Mouse (Mus musculus) neutrophil, adult 5-6 weeks (primary cell): ENCODE results near the gene Msl3l2. TPM values are rescaled to one million over a fixed set of nuclear protein-coding genes. Genes with fewer than 3 reads are reported as not detected.
A peak's percentile ranks its signal among the peaks of the same experiment; 100 is the strongest.

ENCODE experiments used
- ATAC-seq: fragments of 151-379, 151-347 bp; 2 replicates; pipeline ENCODE4 v1.8.0; 2017; ENCODE audit warnings: mild to moderate bottlenecking, moderate TSS enrichment; ENCODE audit not compliant: insufficient number of reproducible peaks, poor library complexity, low FRiP score, severe bottlenecking; ENCODE audit errors: extremely low read depth
- total RNA-seq: library from RNA; stranded (forward); fragments of 200-1000 nt; gene quantifications from 2 replicates; pipeline ENCODE4 v1.2.3, GENCODE M21; 2017

The Msl3l2 gene
- total RNA-seq = 1.2 and 4.5 TPM in 2 replicates

DNA sequence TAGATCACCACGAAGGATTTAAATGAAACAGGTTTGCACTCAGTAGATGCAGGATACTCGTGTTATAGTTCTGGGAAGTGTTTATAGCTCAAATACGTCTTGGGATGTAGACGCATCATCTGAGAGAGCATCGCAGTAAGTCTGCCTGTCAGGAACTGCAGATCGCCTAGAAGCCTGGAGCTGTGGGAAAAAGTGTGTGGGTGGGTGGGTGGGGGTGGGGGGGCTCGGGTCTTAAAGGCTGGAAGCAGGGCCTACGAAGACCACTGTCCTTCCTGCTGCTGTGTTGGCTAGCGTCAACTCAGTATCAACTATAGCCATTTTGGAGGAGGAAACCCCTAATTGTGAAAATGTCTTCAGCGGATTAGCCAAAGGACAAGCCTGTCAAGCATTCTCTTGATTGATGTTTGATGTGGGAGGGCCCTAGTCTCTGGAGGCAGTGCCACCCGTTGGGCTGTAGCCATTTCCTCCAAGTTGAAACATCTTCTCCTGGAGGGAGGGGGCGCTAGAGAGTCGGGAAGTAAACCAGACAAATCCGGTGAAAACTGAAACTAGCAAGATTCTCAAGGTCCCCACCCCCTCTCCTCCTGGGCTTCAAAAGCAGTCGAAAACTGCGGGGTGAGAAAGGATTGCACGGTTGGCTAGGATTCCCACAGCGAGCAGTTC lies at the start of gene Msl3l2:
TSS of gene Msl3l2 (plus strand) at position 585 of the 663 bp plus-strand sequence.
- ATAC-seq = peak; percentile 74; the same call in 1 of the 2 replicates

DNA sequence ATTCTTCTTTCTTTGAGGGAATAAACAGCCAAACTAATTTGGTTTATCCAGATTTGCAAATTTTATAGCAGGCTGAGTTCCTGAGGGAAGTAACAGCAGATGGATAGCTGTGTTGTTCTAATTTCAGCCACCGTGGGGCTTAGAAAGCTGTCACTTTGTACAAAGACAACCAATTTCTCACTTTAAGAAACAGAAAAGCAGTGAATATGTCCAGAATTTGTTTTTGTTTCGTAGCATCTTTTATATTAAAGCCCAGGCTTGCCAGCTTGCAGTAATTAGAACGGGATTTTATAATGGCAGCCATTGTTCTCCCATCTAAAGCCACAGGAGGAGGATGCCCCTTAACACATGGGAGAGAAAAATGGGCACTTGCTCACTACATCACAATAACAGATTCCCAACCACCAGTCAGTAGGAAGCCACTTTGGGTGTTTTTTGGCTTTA lies 47.7 kb upstream of the Msl3l2 start:
- ATAC-seq = no peak

DNA sequence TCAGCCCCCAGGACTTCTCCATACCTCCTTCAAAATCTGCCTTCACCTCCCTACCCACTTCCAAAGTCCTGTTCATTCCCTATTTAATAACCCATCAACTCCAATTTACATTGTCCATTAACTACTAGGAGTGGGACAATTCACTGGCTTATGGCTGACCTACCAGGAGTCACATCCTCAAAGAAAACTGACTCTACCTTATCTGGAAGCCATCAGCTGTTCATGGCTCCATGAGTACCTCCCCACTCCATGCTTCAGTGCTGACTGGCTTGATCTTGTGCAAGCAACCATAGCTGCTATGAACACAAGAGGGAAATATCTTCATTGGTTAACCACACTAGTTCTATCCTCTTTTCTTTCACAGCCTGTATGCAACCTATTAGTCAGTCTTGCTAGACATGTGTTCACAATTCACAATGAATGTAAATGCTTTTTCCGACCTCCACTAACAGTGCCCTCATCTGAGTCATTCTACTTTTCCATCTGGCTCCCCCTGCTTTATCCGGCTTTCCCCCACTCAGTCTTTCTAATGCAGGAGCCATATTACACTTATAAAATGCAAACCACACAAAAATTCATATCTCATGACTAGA lies 45.4 kb upstream of the Msl3l2 start:
- no peak for ATAC-seq

DNA sequence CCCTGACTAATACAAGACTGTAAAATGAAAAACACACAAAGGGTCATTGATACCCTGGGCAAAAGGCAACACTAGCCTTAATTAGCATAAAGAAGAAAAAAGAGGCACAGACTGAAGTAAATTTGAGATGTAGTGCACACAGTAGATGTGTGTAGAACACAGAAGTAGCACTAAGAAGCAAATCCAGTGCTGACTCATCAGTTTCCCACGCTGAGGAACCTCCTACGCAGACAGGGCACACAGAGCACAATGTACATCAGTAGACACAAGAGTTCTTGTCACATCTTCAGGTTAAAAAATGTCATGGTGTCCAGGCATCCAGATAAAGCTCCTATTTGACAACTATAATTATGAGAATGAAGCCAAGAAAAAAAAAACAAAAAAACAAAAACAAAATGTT lies 44.0 kb upstream of the Msl3l2 start:
- ATAC-seq = no peak

DNA sequence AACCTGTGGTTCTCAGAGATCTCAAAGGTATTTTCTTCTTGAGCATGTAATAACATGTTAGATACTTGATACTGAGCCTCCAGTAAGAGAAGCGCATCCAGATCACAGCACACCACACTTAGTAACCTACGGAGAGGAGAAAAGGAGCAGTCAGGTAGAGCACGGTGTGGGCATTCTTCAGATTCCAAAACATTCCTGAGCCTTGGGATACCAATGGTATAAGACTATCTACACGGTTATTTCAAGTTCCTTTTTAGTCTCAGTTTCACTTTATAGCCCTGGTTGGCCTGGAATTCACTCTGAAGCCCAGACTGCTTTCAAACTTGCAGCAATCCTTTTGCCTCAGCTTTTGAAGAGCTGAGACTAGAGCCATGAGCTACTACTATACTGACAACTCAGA lies 17.0 kb upstream of the Msl3l2 start:
- ATAC-seq = no peak

DNA sequence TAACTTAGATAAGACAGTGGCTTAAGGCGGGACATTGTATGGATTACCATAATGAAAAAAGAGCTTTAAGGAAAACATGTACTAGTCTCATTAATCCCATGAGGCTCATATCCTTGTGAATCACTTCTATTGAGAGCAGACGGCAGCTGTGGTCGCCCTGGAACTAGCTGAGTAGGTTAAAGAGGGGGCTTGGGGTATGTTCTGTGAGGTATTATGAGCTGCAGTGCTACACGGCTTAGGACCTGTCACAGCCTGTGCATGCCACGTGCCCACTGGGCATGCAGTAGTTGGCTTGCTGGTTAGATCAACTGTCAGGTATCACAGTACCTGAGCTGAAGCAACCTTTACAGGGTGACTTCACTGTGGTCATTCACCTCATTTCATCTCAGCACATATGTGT lies 12.1 kb upstream of the Msl3l2 start:
- no peak for ATAC-seq

DNA sequence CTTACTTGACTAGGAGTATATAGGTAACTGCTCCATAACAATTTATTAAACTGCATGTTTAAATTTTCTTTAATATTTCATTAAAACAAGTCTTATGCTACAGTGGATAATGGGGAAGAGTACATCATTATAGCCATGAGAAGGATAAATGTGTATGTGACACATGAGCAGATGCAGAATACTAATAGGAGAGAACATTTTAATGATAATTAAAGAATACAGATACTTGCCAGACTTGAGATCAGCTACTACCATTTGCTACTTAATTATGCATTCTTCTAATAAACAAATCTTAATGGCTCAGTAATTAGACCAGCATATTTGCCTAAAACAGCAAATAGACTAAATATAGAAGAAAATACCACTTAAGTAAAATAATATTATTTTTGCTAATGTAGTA lies 10.0 kb upstream of the Msl3l2 start:
- ATAC-seq = no peak

DNA sequence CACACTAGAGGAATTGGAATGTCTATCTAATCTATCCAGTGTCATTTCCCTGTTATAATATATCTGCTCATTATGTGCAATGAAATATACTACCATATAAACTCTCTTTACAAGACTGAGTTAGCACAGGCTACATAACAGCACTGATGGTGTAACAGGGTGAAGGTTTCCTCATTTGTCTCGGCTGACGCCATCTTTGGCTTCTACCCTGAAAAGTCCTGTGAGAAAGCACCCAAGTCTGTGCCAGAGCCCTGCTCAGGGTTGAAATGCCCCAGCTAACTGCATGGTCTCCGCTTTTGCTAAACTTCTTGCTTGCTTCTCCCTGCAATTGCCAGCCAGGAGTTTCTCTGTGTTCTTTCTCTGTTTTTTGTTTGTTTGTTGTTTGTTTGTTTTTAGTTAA lies 7.6 kb upstream of the Msl3l2 start:
- ATAC-seq = no peak

DNA sequence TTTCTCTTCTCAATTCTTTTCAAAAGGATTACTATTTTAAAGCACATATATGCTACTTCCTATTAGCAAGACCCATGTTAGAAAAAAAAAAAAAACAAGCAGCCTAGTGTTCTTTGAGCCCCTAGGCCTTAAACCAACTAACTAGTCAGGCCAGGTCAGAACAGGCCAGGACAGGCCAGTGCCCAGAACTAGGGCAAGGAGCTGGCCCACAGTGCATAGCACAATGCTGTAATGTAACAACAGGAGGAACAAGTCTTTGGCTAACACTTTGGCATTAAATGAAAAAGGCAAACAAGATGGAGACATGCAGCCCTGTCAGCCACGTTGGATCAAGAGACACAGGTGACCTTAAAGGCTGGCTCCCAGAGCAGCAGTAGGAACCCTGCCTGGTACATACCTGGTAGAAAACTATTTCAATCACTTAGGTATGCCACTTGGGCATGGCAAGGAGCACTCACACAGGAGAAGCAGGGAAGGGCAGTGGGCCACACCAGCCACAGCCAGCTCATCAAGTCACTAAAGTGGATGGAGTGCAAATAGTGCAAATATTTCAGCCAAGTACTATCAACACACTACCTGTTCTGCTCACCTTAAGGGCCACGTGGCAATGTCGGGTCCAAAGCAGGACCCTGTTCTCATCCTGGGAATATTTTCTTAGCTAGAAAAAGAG lies 6.9 kb upstream of the Msl3l2 start:
- ATAC-seq = no peak

DNA sequence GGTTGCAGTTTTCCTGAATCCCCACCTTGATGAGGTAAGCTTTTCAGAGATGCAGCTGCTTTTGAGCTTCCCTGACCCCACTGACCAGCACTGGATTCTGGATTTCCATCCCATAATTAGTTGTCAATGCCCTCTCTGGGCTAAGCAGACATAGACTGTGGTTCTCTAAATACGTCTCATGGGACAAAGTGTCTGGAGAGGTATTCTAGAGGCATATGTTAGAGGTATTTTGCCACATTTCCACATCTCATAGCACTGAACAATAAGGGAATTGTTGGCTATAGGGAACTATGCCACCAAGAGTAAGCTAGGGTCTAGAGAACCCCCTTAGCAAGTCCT lies 248 bp downstream of the Msl3l2 start:
- no peak for ATAC-seq

DNA sequence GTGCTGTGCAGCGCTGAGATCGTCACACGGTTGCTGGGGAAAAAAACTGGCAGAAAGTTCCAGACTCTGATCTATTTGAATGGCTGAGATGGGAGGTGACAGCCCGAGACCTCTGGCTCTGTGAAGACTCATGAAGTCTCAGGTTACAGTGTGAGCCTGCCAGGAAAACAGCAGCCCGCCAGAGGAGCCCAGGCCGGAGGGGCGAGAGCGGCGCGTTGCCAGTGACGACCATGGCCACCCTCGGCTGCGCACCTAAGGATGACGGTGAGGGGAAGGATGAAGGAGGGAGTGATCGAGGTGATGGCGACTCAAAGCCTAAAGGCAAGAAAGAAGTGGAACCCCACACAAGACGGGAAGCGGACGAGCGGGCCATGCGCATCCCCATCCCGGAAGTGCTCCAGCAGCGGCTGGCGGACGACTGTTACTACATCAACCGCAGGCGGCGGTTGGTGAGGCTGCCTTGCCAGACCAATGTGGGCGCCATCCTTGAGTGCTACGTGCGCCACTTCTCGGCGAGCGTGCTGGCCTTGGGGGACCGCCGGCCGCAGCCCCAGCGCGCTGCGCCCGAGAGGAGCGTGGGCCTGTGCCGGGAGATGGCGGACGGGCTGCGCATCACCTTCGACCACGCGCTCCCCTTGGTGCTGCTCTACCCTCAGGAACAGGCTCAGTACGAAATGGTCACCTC lies 8.4 kb downstream of the Msl3l2 start:
- ATAC-seq = peak; percentile 48; the same call in 1 of the 2 replicates

DNA sequence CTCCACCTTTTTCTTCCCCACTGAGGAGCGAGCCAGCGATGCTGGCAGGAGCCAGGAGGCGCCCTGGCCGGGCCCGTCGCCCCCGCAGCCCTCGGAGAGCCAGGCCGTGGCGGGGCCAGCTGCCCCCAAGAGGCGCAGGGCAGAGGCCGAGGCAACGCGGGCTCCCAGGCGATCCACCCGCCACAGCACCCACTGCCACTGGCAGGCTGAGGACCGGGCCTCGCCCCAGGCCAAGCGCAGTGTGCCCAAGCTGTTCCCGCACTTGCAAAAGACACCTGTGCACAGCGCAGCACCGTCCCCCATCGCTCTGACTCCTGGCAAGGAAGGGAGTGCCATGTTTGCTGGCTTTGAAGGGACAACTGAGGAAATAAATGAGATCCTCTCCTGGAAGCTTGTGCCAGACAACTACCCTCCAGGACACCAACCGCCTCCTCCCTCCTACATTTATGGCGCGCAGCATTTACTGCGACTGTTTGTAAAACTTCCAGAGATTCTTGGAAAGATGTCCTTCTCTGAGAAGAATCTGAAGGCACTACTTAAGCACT lies 9.0 kb downstream of the Msl3l2 start:
- no peak for ATAC-seq

DNA sequence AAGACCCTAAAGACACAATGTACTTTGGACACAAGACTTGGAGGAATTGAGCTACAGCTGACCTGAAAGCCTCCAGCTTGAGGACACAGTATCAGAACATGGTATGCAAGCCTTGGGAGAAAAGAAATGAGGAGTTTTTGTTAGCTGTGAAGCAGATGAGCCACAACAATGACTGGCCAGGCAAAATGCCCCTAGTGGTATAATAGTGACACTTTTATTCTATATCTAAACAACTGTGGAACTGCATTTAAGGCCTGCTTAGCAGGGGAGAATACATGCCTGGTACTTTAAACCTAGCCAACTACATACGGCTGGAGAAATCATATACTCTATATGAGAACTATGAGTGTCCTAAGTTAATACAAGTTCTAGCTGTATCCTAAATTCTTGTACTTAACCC lies 20.3 kb downstream of the Msl3l2 start:
- ATAC-seq = no peak

DNA sequence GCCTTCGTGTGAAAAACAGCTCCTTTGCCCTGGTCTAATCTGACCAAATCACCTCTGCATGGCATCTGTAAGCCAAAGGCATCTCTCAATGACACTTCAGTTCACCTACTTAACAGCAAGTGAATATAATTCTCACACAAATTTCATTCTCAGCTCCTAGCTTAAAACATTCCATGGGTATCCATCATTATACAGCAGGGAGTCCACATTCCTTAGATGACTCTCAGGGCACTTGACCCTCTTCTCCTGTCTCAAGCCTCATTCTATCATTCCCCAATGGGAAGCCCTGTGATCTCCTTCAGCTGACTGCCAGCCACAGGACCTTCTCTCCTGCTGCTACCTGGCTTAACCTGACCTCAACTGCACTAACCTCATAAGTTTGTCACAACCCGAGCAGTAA lies 22.9 kb downstream of the Msl3l2 start:
- ATAC-seq = no peak

DNA sequence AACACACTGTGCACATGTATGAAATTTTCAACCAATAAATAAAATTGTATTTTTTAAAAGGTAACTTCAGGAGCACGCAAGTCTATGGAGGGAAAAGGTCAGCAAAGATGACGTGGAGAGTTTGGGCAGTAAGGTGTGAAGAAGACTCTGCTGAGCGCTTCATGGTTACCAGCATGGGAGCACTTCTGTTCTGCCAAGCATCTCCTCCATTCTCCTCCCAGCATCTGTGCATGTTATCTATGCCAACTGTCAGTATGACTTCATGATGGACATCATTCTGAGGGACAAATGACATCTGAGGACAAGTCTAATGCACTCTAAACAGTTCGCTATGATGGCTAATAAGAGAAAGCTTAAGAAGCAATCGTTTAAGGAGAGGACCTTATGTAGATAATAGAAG lies 30.5 kb downstream of the Msl3l2 start:
- ATAC-seq = no peak

DNA sequence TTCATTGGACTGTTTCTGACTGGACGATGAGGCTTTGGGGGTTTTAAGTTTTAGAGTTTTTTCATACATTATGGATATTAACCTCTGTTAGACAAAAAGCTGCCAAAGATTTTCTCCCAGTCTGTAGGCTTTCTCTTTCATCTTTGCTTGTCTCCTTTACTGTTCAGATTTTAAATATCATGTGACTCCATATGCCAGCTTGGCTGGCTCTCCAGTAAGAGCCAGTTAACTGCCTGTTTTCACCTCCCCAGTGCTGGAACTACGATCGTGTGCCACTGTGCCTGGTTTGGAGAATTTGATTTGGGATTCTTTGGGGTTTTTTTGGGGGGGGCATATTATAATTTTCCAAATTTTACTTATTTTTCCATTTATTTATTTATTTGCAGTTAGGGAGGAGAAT lies 42.2 kb downstream of the Msl3l2 start:
- no peak for ATAC-seq

DNA sequence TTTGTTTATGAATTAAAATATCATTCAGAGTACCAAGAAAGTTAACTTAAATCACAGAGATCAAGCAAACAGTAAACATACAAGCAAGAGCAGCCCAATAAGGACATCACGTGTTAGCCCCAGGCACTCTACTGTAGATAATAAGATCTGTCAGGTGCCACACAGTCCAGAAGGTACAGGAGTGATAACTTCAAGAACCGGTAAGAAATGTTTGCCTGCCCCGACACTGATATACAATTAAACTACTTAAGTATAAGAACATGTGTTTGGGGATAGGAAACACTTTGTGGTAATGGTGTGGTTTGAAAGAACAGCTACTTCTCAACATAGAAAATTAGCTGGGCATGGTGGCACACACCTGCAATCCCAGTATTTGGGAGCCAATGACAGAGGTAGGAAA lies 50.2 kb downstream of the Msl3l2 start:
- no peak for ATAC-seq

DNA sequence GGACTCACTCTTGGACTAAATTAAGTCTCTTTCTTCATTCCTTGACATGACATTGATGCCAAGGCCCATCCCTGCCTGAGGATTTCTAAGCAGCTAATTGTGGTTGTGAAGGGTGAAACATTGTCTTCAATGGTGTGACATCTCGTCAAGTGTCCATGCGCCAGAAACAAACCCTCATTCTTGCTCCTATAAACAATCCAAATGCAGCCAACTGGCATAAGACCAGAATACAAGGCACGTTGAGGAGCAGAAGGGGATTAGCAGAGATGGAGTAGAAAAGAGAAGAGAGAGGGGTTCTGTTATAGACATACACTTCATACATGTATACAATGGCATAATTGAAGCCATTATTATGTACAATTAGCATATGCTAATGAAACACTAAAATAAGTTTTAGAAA lies 51.5 kb downstream of the Msl3l2 start:
- ATAC-seq = no peak

DNA sequence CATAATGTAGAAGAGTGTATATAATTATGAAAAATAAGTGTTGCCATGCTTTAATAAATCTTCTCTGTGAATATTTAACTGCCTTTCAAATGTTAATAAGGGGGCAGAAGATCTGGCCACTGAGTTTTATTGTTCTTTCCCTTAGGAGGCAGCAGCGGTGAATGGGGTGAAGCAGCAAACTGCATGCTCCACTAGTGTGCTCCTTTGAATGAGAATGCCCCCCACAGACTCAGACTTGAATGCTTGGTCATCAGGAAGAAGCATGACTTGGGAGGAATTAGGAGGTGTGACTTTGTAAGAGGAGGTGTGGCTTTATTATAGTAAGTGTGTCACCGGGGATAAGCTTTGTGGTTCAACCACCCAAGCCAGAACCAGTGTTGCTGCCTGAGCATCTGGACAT lies 52.0 kb downstream of the Msl3l2 start:
- no peak for ATAC-seq

DNA sequence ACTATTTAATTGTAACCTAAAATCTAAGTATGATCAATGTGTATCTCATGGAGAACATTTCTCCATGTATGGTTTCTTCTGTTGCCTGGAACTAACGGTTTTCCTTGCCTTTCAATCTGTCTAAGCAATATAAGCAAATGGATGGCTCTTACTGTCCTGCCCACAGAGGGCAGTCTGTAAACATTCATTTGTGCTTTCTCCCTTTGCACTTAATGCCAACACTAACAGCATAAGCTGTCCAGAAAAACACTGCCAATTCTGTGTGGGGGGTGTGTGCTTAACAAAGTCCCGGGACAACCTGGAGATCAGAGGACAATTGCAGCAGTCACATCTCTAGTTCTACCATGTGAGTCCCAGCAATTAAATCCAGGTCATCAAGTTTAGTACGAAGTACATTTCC lies 57.7 kb downstream of the Msl3l2 start:
- no peak for ATAC-seq
